Mouse (Mus musculus): Measurements from ENCODE around the gene Zglp1.

Gene Zglp1

DNA sequence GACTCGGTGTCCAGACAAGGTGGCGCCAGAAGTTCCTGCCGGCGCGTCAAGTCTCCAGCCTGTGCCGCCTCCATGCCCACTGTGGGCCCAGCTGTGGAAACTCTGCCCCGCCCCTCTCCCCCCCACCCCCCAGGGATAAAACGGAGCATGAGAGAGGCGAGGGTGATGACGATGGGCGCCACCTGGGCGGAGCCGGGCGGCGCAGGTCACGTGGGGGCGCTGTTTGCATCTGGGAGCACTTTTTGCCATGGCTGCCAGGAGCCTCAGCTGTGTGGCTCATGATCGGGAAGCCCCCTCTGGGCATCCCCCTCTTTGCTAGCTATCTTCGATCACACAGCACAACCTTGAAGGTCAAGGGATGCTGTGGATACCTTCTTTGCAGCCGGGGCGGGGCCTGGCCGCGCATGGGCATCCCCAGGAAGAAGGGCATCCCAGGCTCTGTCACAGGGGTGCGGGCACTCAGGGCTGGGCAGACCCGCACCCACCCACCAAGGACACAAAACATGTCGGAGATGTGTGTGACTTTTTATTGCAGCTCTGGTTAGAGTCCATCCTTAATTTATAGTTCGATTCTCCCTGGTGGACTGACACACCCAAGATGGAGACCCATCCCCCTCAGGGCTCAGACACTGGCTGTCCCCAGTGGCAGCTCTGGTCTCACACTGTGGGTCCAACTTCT lies at the start of gene Zglp1:
Gene Zglp1, minus strand, starts transcription at position 88 of the 679 bp plus-strand sequence.
- CTCF ChIA-PET = interaction anchor here (0.5 kb wide), 1 partner anchor 56 kb away, joined by 6 read pairs; no protein-coding TSS in a partner anchor

DNA sequence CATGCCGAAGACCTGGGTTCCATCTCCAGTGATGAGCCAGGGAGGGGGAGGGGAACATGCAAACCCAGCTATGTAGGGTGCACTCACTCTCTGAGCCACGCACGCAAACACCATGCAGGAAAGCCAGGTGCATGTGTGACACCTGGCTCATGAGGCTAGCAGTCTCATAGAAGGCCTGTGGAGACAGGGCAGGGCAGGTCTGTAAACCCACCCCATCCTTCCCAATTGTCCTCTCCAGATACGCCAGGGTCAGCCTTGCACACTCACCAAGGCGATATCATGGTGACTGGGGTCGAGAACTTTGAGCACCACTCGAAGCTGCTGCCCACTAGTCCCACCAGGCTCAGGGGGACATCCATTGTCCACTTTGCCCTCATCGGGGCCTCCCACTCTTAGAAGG lies 48.2 kb upstream of the Zglp1 start:
- CTCF ChIA-PET = no interaction called here

DNA sequence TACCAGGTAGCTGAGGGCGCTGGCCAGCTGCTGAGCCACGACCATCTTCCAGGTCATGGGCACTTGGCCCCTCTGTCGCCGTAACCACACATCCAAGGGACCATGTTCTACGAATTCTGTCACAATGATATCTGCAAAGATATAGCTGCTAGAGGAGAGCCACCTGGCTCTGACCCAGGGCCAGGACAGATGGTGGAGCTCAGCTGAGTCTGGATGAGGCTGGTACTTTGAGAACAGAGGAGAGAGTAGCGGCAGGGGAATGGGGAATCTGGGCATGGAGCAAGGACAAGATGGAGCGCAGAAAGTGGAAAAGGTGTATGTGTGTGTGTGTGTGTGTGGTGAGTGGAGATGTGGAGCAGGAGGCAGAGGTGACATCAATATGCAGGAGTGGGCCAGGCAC lies 47.3 kb upstream of the Zglp1 start:
- CTCF ChIA-PET = no interaction called here

DNA sequence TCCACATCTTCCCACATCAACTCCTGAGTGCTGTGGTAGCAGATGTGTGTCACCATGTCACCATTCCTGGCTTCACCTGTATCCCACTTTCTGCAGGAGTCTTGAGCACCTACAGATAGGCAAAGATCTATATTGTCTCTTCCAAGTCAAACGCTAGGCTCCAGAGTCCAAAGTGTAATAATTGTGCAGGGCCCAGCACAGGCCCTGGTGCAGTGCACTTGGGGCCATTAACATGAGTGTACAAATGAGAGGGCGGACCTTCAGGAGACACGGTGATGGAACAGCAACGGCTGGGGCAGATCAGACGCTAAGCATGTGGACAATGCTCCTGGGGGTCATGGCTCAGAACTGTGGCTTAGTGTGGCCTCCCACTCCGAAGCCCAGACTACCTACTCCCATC lies 46.9 kb upstream of the Zglp1 start:
- CTCF ChIA-PET = no interaction called here

DNA sequence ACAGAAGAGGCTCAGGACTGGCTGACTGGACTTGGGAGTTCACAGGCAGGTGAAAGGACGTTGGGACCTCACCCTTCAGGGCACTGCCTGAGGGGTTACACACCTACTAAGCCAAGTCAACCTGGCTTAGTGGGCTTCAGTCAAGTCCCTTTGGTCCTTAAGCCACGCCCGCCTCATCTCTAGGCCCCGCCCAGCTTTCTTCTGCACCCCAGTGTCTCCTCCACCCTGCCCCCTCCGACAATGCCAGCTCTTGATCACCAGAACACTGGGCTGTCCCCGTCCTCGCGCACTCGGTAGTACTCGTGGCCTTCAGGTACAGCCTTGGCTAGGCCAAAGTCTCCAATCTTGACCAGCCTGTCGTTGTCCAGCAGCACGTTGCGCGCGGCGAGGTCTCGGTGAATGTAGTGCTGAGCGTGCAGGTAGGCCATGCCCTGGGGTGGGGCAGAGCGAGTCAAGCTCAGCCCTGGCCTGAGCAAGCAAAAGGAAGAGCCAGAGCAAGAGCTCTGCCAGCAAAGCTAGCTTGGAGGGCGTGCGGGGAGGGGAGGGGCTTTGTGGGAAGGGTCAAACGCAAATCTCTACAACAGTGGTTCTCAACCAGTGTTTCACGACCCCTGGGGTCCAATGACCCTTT lies 40.8 kb upstream of the Zglp1 start:
- CTCF ChIA-PET = no interaction called here

DNA sequence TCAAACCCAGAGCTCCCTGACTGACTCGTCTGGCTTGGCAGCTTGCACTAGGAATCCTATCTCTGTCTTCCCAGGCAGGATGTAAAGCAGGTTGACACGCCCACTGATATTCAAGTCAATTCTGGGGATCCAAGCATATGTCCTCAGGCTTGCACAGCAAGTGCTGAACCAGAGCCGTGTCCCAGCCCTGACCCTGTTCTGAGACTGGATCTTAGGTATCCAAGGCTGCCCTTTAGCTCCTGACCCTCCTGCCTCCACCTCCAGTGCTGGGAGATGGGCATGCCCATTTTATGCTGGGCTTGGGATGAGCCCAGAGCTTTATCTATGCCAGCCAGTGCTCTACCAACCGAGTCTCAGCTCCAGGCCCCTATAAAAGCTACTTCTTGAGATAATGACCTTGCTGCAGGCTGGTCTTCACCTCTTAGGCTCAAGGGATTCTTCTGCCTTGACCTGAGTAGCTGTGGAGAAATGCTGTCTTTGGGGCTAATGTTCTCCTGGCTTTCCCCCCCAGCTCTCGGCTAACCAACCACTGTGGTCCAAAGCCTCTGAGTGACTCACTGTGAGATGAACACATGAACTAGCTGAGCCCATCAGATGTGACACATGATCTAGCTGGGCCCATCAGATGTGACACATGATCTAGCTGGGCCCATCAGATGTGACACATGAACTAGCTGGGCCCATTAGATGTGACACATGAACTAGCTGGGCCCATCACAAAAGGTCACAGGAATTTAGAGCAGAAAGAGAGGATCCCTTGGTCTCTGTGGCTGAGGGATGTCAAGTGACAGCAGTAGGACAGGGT lies 39.1 kb upstream of the Zglp1 start:
- CTCF ChIA-PET = no interaction called here

DNA sequence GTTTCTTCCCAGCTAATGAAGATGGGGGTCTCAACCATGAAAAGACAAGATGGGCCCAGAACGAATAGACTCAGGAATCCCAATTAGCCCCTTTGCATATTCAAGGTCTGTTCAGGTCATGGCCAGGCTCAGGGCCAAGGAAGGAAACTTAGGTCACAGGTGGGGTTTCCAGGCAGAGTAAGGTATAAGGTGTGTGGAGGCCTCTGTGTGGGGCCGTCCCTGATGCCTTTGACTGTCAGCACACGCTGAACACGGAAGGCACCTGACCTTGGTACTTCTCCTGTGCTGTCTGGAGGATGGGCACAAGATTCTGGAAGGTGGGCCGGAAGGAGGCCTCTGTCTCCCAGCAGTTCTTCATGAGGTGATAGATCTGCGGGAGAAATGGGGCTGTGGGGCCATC lies 37.9 kb upstream of the Zglp1 start:
- CTCF ChIA-PET = no interaction called here

DNA sequence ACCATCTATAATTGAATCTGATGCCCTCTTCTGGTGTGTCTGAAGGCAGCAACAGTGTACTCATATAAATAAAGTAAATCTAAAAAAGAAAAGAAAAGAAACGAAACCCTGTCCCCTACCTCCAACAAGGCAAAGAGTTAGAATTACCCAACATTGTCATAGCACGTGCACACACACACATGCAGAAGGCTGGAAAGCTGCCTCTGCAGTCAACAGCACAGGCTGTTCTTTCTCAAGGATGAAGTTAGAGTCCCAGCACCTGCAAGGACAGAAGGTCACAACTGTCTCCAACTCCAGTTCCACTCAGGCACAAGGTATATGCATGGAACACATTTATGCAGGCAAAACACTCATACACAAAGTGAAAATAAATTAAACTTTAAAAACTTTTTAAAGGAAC lies 35.2 kb upstream of the Zglp1 start:
- CTCF ChIA-PET = no interaction called here

DNA sequence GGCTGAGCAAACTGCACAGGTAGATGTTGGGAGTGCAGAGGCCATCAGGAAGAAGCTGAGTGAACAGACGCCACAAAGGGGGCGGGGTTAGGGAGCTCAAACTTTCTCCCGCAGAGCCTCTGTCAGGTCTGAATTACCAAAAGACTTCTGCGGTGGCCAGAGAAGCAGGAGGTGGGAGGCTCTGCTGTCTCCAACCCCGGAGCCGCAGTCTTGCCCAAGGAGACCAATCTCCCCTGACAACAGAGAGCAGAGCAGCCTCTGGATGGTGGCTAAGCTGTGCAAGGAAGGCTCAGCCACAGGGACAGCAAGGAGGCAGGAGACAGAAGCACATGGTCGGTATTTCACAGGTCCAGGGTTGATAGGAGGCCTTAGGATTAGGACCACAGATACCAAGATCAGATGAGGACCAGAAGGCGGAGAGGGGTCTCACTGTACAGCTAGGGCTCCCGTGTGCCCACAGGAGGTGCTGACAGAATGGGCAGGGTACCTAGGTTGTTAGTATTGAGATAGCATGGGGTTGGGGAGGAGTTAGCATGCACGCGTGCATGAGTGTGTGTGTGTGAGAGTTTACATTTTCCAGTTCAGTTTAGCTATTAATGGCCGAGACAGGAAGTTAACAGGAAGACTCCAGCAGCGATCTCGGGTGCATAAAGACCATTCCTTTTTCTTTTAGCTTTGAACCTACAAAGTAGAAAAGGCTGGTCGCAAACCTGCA lies 33.7 kb upstream of the Zglp1 start:
- CTCF ChIA-PET = interaction anchor here (0.5 to 0.7 kb wide), 3 partner anchors 65 to 461 kb away, joined by 3 to 7 read pairs (median 6); no protein-coding TSS in a partner anchor

DNA sequence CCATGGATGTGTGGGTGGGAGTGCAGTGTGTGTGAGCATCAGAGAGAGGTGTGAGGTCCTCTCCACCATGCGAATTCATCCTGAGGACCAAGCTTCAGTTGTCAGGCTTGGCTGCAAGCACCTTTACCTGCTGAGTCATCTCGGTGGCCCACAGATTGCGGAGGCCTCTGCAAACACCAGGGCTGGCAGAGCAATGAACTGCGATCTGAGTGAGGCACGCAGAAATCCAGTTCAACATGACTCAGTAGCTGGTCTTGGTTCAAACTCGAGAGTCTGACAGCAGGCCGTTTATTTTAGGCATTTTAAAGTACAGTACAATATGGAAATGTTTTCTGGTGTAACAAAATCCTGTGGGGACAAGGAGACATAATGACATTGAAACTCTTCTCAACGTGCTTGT lies 30.9 kb upstream of the Zglp1 start:
- CTCF ChIA-PET = no interaction called here

DNA sequence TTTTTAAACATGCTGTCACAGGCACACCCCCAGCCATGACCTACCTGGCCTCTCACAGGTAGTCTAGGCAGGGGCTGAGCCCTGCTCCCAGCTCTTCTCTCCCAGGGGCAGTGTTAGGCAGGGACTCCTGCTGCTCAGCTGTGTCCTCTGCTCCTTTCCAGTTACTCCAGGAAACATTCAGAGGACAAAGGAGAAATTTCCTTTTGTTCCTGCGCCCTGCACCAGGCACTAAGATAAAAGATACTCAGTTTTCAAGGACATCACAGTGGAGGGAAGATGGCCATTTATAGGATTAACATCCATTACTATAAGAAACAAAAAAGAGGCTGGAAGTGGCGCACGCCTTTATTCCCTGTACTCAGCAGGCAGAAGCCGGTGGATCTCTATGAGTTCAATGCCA lies 29.1 kb upstream of the Zglp1 start:
- CTCF ChIA-PET = no interaction called here

DNA sequence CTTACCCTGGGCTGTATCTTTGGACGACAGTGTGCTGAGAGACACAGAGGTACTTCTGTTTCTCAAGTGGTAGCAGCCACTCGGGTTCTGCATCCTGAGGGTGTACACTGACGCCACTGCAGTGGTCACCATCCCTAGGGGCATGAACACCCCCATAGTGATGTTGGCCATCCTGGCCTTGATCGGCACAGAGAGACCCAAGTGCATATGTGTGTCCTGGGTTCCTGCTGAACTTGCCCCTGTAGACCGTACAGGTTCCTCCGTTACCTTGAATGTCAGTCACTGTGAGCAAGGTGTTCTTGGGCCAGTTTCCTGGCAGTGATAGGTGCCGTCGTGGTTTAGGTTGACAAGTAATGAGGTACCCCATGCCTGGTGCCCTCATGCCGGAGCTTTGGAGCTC lies 26.5 kb upstream of the Zglp1 start:
- CTCF ChIA-PET = no interaction called here

DNA sequence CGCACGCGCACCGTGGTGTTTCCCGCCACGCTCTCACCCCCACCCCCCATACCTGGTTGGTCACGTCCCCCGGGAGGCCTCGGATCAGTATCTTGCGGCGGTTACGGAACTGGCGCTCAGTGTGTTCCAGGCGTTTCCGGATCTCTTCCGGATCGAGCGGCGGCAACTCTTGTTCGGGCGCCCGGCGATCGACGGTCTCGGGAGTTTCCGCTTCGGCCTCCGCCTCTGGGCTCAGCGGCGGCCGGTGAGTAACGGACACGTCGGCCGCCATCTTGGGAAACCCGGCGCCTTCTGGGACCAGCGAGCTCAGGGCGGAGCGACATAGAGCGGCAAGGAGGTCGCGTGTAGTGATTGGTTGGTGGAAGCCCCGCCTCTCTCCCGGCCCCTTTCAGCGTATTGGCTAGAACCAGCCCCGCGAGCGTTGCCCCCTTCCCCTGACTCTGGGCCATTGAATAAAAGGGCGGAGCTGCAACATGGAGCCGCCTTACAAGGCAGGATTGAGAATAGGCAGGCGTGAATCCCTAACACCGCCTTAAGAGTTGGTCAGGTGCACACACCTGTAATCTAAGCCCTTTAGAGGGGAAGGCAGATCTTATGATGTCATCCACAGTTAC lies 24.9 kb upstream of the Zglp1 start, which contains the start of the genes Gm38431 and Raver1:
Gene Gm38431, minus strand, starts transcription at position 291 of the 614 bp plus-strand sequence.
Gene Raver1, minus strand, starts transcription at position 302 of the 614 bp plus-strand sequence.
- CTCF ChIA-PET = no interaction called here

DNA sequence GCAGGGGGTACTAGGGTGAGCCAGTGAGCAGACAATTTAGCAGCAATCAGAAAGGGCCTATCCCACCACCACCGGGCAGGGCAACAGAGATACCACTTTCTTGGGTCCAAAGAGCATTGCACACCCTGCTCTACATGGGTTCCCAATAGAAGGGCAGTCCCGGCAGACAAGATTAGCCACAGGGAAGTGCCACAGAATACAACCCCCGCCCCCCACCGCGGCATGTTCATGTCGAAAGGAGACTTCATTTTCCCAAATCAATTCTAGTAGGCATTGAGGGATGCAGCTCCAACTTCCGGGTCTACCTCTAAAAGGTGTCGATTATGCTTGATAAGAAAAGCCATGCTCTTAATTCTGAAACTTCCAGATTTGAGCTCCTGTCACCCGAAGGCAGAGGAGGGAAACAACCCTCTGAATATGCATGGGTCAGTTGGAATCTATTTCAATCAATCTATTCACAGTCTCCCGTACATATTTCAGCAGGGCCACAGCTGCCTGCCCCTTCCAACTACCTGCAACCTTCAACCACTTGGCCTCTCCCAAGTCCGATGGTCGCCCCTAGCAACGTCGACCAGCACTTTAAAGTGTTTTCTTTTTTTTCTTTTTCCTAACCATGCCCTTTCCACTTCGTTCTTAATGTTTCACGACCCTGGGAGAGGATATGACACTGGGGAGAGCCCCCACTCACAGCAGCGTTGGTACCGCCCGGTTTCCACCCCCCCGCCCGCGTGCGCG lies 24.2 kb upstream of the Zglp1 start:
- CTCF ChIA-PET = no interaction called here

DNA sequence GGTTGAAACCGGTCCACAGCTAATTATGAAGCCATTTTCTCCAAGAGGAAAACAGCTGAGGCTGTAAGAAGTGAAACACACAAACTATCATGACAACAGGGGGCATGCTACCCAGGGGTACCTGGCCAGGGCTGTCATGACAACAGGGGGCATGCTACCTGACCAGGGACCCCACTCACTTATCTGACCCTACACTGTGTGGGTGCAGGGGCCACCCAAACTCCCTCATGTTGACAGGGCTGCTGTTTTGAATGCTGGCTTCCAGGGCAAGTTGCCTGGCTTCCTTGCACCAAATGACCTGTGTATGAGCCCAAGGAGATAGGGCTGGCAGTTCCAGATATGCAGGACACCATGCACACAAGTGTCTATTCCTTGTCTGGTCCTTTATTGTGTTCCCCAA lies 23.6 kb upstream of the Zglp1 start:
- CTCF ChIA-PET = no interaction called here

DNA sequence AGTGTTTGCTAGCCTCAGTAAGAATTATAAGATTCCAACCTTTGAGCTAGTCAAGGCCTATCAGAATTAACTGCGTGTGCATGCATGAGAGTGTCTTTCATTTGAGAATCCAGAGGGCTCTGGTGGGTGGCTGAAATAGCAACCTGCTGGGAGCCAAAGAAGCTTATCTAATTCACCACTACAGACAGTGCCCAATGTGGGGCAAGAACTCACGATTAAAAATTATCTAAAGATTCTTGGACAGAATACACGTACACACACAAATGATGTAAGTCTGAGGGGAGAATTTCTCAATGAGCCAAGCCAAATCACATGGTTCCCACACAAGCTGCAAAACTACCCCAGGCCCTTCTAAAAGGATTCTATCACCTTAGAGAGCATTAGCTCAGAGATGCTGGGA lies 16.4 kb upstream of the Zglp1 start:
- CTCF ChIA-PET = no interaction called here

DNA sequence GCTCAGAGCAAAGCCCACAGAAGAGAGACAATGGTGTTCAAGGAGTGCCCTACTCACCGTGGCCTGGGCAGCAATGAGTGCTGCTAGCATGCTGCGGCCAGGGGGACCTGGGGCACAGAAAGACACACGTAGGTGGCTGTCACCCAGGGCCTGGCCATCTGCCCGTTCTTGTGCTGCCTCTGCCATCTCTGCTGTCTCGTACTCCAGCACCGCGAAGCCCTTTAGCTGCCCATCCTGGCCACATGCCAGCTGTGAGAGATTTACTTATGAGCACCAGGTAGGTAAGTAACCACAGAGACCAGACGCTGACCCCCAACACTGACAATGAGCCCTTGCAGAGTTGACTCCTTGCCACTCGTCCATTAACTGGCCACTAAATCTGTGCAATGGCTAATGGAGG lies 14.2 kb upstream of the Zglp1 start:
- CTCF ChIA-PET = no interaction called here

DNA sequence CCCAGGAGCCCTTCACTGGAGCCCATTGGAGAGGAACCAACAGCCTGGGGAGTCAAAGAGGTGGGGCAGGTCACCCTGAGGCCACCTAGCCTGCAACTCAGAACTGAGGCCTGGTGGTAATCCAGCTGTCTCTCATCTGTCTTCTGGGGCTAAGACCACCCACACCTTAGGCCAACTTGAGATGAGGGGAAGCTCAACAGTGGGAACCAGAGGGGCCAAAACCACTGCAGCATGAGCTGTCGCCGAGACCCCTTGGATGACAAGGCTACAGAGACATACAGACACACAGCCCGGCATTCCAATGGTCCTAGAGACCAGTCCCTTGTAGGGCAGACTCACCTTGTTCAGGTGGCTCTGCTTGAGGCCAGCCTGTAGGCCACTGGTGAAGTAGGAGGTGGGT lies 8.7 kb upstream of the Zglp1 start:
- CTCF ChIA-PET = no interaction called here

DNA sequence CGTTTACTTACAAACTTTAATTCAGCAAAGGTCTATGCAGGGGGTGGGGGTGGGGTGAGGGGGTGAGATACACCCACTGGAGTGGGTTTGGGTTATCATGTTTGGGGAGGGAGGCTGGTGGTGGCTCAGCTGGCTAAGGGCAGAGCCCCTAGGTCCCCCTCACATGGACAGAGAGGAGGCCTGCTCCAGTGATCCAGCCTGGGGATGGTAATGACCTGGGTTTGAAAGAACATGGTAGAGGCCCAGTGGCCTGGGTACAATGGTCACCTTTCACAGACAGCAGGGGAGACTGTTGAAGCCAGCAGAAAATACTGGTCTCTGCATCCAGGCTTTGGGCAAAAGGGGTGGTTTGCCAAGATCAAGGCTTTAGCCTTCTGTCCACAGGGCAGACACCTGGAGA lies 7.3 kb upstream of the Zglp1 start:
- CTCF ChIA-PET = interaction anchor here (0.6 kb wide), 2 partner anchors 34 to 47 kb away, joined by 3 to 16 read pairs; no protein-coding TSS in a partner anchor

DNA sequence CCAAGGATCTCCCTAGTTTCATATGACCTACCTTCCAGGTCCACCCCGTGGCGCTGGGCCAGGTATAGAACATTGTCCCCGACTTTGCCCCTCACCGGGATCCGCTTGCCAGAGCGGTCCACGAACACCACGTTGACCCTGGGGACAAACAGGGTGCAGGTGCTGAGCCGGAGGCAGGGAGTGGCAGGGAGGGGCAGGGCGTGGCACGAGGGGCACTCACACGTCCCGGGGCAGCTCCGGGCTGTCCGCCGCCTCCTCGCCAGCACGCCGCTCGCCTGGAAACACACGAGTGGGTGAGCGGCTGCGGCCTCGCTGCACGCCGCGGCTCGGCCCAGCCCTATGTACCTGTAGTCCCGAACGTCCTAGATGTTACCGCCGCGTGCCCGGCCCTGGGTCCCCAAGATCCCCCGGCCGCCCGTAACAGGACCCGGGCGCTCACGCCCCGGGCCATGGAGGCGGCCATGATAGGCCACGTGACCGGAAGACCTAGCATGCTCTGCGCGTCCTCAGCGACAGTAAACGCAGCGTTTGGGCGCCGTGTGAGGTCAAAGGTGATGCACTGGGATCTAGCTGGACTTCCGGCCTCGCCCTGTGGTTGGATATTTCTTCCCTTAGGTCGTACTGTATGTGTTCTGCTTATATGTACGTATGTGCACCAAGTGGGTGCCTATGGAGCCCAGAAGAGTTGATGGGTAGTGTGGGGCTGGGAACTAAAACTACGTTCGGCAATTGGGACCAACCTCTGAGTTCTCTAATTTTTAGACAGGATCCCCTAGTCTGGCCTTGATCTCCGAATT lies 6.3 kb upstream of the Zglp1 start, which contains the start of the genes Gm49373 and Fdx1l:
Gene Gm49373, minus strand, starts transcription at position 53 of the 797 bp plus-strand sequence.
Gene Fdx1l, minus strand, starts transcription at position 571 of the 797 bp plus-strand sequence.
- CTCF ChIA-PET = interaction anchor here (0.6 kb wide), 3 partner anchors 35 to 46 kb away, joined by 3 to 16 read pairs (median 3); no protein-coding TSS in a partner anchor

Data from spleen, embryonic (tissue).